Mouse (Mus musculus) left cerebral cortex, postnatal 10 days (tissue): ENCODE measurements around the gene Trmt44. TPM values are rescaled to one million over a fixed set of nuclear protein-coding genes. Genes with fewer than 3 reads are reported as not detected.

Experiments used
- DNase-seq, 2 experiments: peaks; one replicate each; pipeline ENCODE4 v3.0.0; 2021 to 2022; ENCODE audit warnings: low spot score in 2 of 2, mixed read lengths in 1 of 2; ENCODE audit errors: extremely low spot score in 1 of 2
- intact Hi-C: fragments of 180-260 bp; cut with DNase I; formaldehyde crosslinking; loops from one replicate; pipeline ENCODE4 v1.15.1; 2025
- total RNA-seq, 2 experiments: library from RNA; stranded (reverse); gene quantifications; 2 replicates each; pipeline ENCODE4 v1.2.3; 2021

Gene Trmt44
- total RNA-seq, 2 experiments from 2014 or later: 7.4 to 9.3 TPM

- DNase-seq: no peak
Observed at GRCm38 (mm10) chr5:35556393-35556792, 18.5 kb downstream of the Trmt44 start.

DNA sequence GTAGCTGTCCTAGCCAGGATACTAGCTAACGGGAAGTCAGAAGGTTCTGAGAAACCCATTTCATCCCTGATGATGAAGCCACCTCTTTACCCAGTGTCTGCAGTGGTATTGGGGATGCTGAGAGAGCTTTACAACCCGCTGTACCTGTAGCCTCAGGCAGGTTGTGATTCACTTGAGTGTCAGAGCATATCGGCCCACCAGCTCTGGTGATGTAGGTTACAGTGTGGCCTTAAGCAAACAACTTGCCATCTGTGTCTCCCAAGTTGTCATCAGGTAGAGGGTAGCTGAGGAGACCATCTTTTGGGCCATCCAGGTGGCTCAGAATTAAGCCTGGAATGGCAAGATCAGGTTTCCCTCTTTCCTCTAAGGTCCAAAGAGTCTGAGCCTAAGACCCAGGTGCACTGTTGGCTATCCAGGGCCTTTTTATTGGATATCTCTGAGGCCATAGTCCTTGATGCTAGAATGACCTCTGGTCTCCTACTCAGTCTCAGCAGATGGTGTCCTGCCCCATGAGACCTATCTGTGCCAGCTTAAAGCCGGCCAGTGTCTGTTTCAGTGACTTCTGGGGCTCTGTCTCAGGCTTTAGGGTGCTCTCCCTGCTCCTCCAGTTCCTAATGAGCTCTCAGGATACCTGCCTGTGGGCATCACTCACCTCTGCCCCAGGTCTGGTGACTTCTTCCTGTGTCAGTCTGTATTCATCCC is 21.9 kb downstream of the Trmt44 start:
- DNase-seq: no peak
- intact Hi-C loops: no loop called here

More at GRCm38 (mm10) chr5:35556393-35556792, 18.5 kb downstream of the Trmt44 start:
- intact Hi-C loops: no loop called here

- intact Hi-C loops: no loop called here
- no peak for DNase-seq
Observed at GRCm38 (mm10) chr5:35551855-35552837, 22.7 kb downstream of the Trmt44 start.

- intact Hi-C loops: no loop called here
- DNase-seq: no peak
Observed at GRCm38 (mm10) chr5:35546127-35546526, 28.7 kb downstream of the Trmt44 start.

- intact Hi-C loops: no loop called here
- DNase-seq: peak in 1 of 2 experiments; percentile 20
Observed at GRCm38 (mm10) chr5:35541059-35541790, 33.6 kb downstream of the Trmt44 start.

- peak in 1 of 2 experiments; percentile 28 for DNase-seq
- intact Hi-C loops: no loop called here
Observed at GRCm38 (mm10) chr5:35540555-35540954, 34.3 kb downstream of the Trmt44 start.

DNA sequence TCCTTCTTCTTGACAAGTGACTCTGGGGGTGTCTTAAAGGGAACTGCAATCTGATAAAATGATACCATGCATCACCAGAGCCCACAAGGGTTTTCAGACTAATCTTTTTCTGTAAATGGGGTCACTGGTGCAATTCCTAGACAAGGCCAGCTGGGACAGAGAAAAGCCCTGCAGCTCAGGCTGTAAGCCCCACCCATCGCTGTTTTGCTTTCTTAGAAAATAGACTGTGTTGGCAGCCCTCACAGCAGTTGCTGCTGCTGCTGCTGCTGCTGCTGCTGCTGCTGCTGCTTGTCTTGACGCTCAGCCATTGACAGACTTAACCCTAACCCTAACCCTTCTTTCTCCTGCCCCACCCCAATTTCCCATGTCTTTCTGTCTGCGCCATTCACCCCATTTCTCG is 35.3 kb downstream of the Trmt44 start:
- peak in 1 of 2 experiments; percentile 51 for DNase-seq
- intact Hi-C loops: no loop called here

DNA sequence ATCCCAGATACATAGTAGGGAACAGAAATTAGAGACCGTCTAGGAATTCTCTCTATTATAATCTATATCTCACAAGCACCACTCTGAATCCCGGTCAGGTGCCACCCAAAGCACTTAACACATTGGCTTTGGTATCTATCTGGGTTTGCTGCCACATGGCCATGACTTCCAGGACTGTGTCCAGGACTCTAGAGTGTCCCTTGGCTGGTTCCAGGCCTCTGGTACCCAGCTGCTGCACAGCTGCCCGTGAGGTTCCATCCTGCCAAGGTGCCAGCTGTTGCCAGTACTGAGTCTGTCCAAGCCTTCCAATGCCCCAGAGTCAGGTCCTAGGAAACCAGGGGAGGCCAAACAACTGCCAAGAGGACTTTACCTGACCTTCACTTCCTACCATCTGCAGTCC is 36.8 kb downstream of the Trmt44 start:
- intact Hi-C loops: no loop called here
- DNase-seq: no peak

DNA sequence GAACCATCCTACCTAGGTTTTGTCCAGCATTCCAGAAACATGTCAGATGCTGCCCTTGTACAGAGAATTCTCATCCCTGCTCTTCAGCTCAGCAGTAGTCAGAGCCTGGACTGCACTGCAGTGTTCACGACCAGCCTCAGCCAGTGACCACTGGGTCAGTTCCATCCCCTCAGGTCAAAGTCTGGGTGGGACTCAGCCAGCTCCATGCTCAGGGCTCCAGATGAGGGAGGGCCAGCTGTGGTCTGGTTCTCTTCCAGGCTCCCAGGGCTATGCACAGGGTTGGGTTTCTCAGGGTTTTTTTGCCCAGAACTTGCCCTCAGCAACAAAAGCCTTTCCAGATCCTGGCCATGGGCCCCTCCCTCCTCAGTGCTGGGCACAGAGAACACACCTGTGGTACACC is 37.4 kb downstream of the Trmt44 start:
- DNase-seq: no peak
- intact Hi-C loops: no loop called here

DNA sequence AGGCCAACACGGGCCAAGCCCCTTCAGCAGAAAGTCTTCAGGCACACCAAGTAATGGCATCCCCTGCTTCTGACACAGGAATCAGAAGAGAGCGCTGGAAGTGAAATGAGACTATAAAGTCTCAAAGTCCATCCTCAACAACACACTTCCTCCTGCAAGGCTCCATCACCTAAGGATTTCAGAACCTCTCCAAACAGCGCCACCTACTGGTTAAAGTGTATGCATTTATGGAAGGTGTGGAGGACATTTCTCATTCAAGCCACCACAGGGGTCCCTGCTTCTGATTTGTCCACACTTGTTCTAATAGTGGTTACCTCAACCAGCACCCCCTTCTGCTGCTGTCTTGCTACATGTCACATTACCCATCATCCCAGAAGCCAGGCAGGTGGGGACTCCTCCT is 38.6 kb downstream of the Trmt44 start:
- peak in 1 of 2 experiments; percentile 9 for DNase-seq
- intact Hi-C loops: no loop called here

- intact Hi-C loops: no loop called here
- peak in 1 of 2 experiments; percentile 31 for DNase-seq
Observed at GRCm38 (mm10) chr5:35531586-35531985, 43.3 kb downstream of the Trmt44 start.

DNA sequence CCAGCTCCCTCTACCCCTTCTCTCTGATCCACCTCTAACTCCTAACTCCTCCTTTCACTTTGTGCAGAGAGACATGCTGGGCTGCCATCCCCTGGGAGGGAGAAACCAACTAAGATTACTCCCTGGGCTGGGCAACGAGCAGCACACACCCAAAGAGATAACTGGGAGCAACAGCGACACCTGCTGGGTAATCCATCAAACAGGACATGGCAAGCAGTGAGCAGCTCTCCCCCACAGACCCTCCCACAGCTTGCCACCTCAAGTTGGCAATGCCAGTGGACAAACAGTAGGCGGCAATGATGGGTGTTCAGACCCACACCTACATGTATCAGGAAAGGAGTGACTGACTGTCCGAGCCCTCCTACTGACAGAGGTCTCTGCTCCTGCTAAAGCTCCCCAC is 44.4 kb downstream of the Trmt44 start:
- peak in 1 of 2 experiments; percentile 73 for DNase-seq
- intact Hi-C loops: no loop called here

DNA sequence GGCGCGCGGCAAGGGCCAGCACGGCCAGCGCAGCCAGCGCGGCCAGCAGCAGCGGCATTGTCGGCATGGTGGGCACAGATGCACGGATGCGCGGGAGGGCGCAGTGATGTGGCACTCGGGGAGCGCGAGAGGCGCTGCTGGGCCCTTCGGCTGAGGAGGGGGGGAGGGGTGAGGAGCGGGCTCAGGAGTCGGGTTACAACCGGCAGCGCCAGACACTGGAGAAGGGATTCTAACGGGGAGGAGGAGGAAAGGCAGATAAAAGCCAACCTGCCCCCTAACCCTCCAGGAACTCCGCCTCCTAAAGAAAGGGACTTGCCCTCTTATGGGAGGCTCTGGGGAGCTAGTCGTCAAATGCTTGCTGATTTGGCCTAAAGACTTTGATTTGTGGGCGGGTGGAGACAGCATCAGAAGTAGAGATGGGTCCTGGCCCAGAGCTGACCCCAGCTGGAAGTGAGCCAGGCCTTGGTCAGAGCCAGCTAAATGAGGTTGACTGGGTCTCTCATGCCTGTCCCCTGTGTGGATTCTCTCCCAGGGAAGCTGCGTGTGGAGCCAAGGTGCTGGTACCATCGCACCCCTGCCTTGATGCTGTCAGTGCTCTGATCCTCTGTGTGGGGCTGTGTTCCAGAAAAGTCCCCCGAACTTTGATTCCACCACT is 49.3 kb downstream of the Trmt44 start, which contains the start of gene Cpz:
Cpz (minus strand) TSS at position 230 of the 655 bp plus-strand sequence.
- DNase-seq: peak in 1 of 2 experiments; percentile 69
- intact Hi-C loops: no loop called here

- DNase-seq: no peak
- intact Hi-C loops: loop anchor here (5.0 kb wide), 2 partner anchors 38 to 188 kb away; no protein-coding TSS in a partner anchor
Observed at GRCm38 (mm10) chr5:35524381-35524780, 50.5 kb downstream of the Trmt44 start.

- intact Hi-C loops: loop anchor here (5.0 kb wide), 2 partner anchors 39 to 189 kb away; no protein-coding TSS in a partner anchor
- DNase-seq: peak; percentile 23 to 77
Observed at GRCm38 (mm10) chr5:35523735-35524134, 51.1 kb downstream of the Trmt44 start.

- intact Hi-C loops: no loop called here
- no peak for DNase-seq
Observed at GRCm38 (mm10) chr5:35516781-35517180, 58.1 kb downstream of the Trmt44 start.

DNA sequence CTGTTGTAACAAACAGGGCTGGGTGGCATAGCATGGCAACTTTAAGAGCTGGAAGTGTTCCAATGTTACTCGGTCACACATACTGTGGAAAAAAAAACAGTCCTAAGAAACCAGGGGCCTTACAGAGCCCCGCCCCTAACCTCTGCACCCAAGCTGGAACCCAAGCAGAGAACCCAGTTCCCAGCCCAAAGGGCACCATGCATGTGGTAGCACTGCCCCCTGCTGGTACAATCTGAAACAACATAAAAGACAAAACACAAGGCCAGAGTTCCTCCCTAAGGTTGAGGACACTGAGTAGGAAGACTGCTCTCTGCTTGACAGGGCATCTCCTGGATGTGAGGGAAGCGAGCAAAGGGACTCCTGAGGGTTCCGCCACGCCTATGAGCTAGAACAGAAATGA is 64.3 kb downstream of the Trmt44 start:
- intact Hi-C loops: loop anchor here (2.0 to 5.0 kb wide), 2 partner anchors 132 to 148 kb away; no protein-coding TSS in a partner anchor
- DNase-seq: peak; percentile 36 to 54
